ENCODE assay signal across 7 mouse cellular contexts in the genomic region with DNA sequence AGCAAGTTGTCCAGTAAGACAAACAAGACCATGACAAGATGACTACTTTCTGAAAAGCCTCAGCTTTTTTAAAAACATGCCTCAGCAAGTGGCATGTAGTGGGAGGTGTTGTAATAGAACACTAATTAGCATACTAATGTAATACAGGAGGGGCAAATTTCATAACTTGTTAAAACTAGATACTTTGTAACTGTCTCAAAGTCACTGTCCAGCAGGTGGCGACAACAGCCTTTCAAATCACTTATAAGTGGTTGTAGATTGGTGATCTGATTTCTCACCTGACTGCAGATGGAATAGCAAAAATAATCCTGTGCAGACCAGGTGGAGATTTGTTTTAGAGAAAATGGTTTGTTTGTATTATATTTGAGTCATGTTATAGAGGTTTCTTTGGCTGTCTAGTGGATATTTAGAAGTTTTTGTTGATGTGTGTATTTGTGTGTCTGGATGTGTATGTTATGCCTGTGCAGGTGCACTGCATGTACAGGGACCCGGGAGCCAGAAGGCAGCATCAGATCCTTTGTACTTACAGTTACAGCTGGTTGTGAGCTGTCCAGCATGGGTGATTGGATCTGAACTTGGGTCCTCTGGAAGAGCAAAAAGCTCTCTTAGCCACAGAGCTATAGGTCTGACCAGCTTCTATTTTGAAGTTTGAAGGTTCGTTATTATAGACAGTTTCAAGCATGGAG. TPM values are rescaled to one million over a fixed set of nuclear protein-coding genes. Genes with fewer than 3 reads are reported as not detected.
DNase-seq lines count a peak whose midpoint lies in the region; ATAC-seq and TF ChIP-seq lines count a peak whose summit lies in the region.

No protein-coding gene starts in this region.

- ATAC-seq in CD4-positive, CD25-positive, alpha-beta regulatory T cell, adult 4 months, result peak; percentile 47
- ATAC-seq in Patski, result no peak
- peak; percentile 79 for ATAC-seq in common myeloid progenitor, adult 5-6 weeks (replicated peaks; ENCODE audit: low read depth, poor library complexity, severe bottlenecking)

- in situ Hi-C loops in Patski (cut with MboI; ENCODE audit: low pct_unique_long_range_greater_than_20kb), result loop anchor here (5.0 to 10.0 kb wide), 2 partner anchors 505 to 788 kb away; no protein-coding TSS in a partner anchor

- H3K27me3 ChIP-seq in Patski, result no peaks in the 10 kb centered on the region

- peak; percentile 33 for DNase-seq in Patski (ENCODE audit: low read depth, low spot score)
- DNase-seq in gastrocnemius, postnatal 4 days (ENCODE audit: low spot score in 2 of 2), result peak; percentile 30 to 45
- peak; percentile 85 to 87 for DNase-seq in kidney, postnatal 4 days
- DNase-seq in lung, postnatal 10 days, result peak; percentile 76
- DNase-seq in retina, embryonic 14.5 days (ENCODE audit: low spot score), result peak; percentile 87

- CTCF ChIA-PET in Patski (lab: Charles Lee), result interaction anchor here (0.7 to 2.0 kb wide), 10 partner anchors 10 to 504 kb away, joined by 3 to 7 read pairs (median 4); no protein-coding TSS in a partner anchor

- POLR2A ChIA-PET in Patski (lab: Charles Lee), result no interaction called here

- TF ChIP-seq CTCF in Patski (IDR thresholded peaks at IDR 0.05), result peak; percentile 63

RNA-seq across cellular contexts. Expression of a gene that starts 57.9 kb away (rescaled TPM):
- polyA plus RNA-seq in CD4-positive, CD25-positive, alpha-beta regulatory T cell, adult 4 months (2017; shearing (Covaris generic)), result 10 to 100 TPM; 23.2 to 24.7 TPM
- 23.0 TPM for polyA plus RNA-seq in Patski (2021)
- 47.1 and 47.7 TPM in 2 replicates for total RNA-seq in common myeloid progenitor, adult 5-6 weeks (2017)
- 10 to 100 TPM; 18.7 to 20.9 TPM for total RNA-seq in gastrocnemius, postnatal 4 days (2021)

Comparison
In these comparisons a context has a peak if more than half of its experiments do, and no peak if none do; other contexts are left out.
1. DNase-seq: peak in every context shown above with its lines; median percentile 87 in retina, embryonic 14.5 days; 86 in kidney, postnatal 4 days; 76 in lung, postnatal 10 days; 38 in gastrocnemius, postnatal 4 days; 33 in Patski.